Mouse (Mus musculus) CD4-positive, CD25-positive, alpha-beta regulatory T cell (primary cell): ENCODE measurements around the gene Wdr48. TPM values are rescaled to one million over a fixed set of nuclear protein-coding genes. Genes with fewer than 3 reads are reported as not detected.

ENCODE experiments used
- polyA plus RNA-seq: library from polyadenylated mRNA; unstranded; fragments of 100-300 nt; shearing (Covaris generic); gene quantifications from one replicate; pipeline ENCODE4 v1.2.1, GENCODE M21; 2017

Gene Wdr48
- 58.3 TPM for polyA plus RNA-seq

GRCm38 (mm10) chr9:119894339-119895009 is at the start of gene Wdr48:
TSS of gene Wdr48 (plus strand) at chr9:119894878.

GRCm38 (mm10) chr9:119937005-119937773 is 42.5 kb downstream of the Wdr48 start, which contains the start of the genes Gorasp1 and Ttc21a:
TSS of gene Gorasp1 (minus strand) at chr9:119937565.
TSS of gene Ttc21a (plus strand) at chr9:119937606.

Other genes starting within 250 kb of the Wdr48 start
- gene Scn10a, start 175.6 kb upstream of the Wdr48 start, polyA plus RNA-seq, result 0.07 TPM
- gene Scn11a, start 69.4 kb upstream of the Wdr48 start, polyA plus RNA-seq, result 0.68 TPM
- gene Gorasp1, start 42.7 kb downstream of the Wdr48 start, polyA plus RNA-seq, result 13.8 TPM
- not detected for gene Ttc21a, start 42.7 kb downstream of the Wdr48 start, polyA plus RNA-seq
- gene Csrnp1, start 89.8 kb downstream of the Wdr48 start, polyA plus RNA-seq, result 78.2 TPM
- gene Xirp1, start 128.7 kb downstream of the Wdr48 start, polyA plus RNA-seq, result not detected
- gene Cx3cr1, start 175.0 kb downstream of the Wdr48 start, polyA plus RNA-seq, result not detected
- gene Ccr8, start 197.2 kb downstream of the Wdr48 start, polyA plus RNA-seq, result 73.1 TPM
- 48.3 TPM for gene Slc25a38, start 215.5 kb downstream of the Wdr48 start, polyA plus RNA-seq
- 1,368 TPM for gene Rpsa, start 232.8 kb downstream of the Wdr48 start, polyA plus RNA-seq